ENCODE assay signal across 7 mouse cellular contexts in the genomic region with DNA sequence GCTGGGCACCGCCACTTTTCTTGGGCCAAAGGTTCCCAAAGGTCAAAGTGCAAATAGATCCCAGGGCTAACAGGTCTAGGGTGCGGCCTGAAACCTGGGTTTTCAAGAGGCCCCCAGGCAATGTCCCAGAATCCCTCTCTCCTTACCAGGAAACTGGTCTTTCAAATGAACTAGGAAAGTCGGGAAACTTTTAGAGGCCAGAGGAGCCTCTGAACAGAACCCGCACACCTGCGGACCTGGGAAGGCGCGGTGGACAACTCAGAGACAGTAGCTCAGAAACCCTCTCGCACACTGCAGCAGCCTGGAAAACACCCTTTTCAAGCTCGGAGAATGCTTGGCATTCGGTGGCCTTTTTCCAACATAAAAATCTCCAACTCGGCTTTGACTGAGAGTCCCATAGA. TPM values are rescaled to one million over a fixed set of nuclear protein-coding genes. Genes with fewer than 3 reads are reported as not detected.
A peak's percentile ranks its signal among the peaks of the same experiment; 100 is the strongest.
DNase-seq lines count a peak whose midpoint lies in the region; ATAC-seq lines count a peak whose summit lies in the region.

No protein-coding gene starts in this region.

- peak overlapping the region; percentile 76 for H3K9ac ChIP-seq in kidney, embryonic 15.5 days

- 15% methylated on average over 11 of the region's 11 CpGs for WGBS in heart, embryonic 10.5 days
- WGBS in kidney, embryonic 15.5 days: 18% methylated on average over 11 of the region's 11 CpGs

- DNase-seq in 3134 (ENCODE audit: extremely low read depth, insufficient read length, low spot score) (peak; percentile 39), ES-CJ7 (ENCODE audit: low read depth, low spot score) (peak; percentile 95)
- no peak for DNase-seq in heart, embryonic 10.5 days (ENCODE audit: low spot score)
- peak; percentile 46 for DNase-seq in lung, postnatal 14 days
- DNase-seq in cerebellum, adult 8-10 months: no peak

- peak overlapping the region; percentile 91 for H3K4me2 ChIP-seq in kidney, embryonic 15.5 days

- H3K36me3 ChIP-seq in heart, embryonic 10.5 days: no peaks in the 10 kb centered on the region
- no peaks in the 10 kb centered on the region for H3K36me3 ChIP-seq in kidney, embryonic 15.5 days

- H3K9me3 ChIP-seq in heart, embryonic 10.5 days: no peaks in the 10 kb centered on the region
- H3K9me3 ChIP-seq in kidney, embryonic 15.5 days (replicated peaks): no peaks in the 10 kb centered on the region

- H3K27me3 ChIP-seq in heart, embryonic 10.5 days (ENCODE audit: insufficient read depth, poor library complexity, severe bottlenecking): no peaks in the 10 kb centered on the region
- 0 out of 2 replicates have a peak, but pooled peaks cover 5% of the 10 kb centered on the region for H3K27me3 ChIP-seq in kidney, embryonic 15.5 days

- H3K4me1 ChIP-seq in heart, embryonic 10.5 days: peaks cover 23% of the 10 kb centered on the region; the same call in 1 of the 2 replicates
- peaks cover 58% of the 10 kb centered on the region for H3K4me1 ChIP-seq in kidney, embryonic 15.5 days

- no peak for ATAC-seq in kidney, embryonic 15.5 days (replicated peaks; ENCODE audit: low FRiP score)
- no peak for ATAC-seq in erythroid progenitor cell, adult 5-6 weeks (replicated peaks; ENCODE audit: low FRiP score, poor library complexity, severe bottlenecking)

- H3K4me3 ChIP-seq in heart, embryonic 10.5 days: peak overlapping the region; percentile 68
- peak overlapping the region; percentile 67 for H3K4me3 ChIP-seq in kidney, embryonic 15.5 days (replicated peaks)

- peak overlapping the region; percentile 88; the same call in 1 of the 2 replicates for H3K27ac ChIP-seq in heart, embryonic 10.5 days
- H3K27ac ChIP-seq in kidney, embryonic 15.5 days: peak overlapping the region; percentile 92

RNA-seq across cellular contexts. Expression of a gene that starts 1.0 kb away (rescaled TPM):
- 31.2 and 33.9 TPM in 2 replicates for polyA plus RNA-seq in heart, embryonic 10.5 days (2016; fragmentation: Nextera tagmentation; extraction: Ambion mirVana)
- polyA plus RNA-seq in kidney, embryonic 15.5 days (2015; fragmentation: Nextera tagmentation; extraction: Ambion mirVana): 31.3 and 31.4 TPM in 2 replicates
- total RNA-seq in erythroid progenitor cell, adult 5-6 weeks (2015; ENCODE audit: low replicate concordance): not detected in 2 replicates
- 1.3 and 3.7 TPM in 2 replicates for total RNA-seq in erythroid progenitor cell, adult 5-6 weeks (2017; ENCODE audit: low replicate concordance)

RNA-seq across cellular contexts. Expression of a gene that starts 56.6 kb away (rescaled TPM):
- polyA plus RNA-seq in heart, embryonic 10.5 days (2016; fragmentation: Nextera tagmentation; extraction: Ambion mirVana): 71.9 and 73.4 TPM in 2 replicates
- 58.4 and 60.8 TPM in 2 replicates for polyA plus RNA-seq in kidney, embryonic 15.5 days (2015; fragmentation: Nextera tagmentation; extraction: Ambion mirVana)
- total RNA-seq in erythroid progenitor cell, adult 5-6 weeks (2015; ENCODE audit: low replicate concordance): 26.4 and 31.7 TPM in 2 replicates
- total RNA-seq in erythroid progenitor cell, adult 5-6 weeks (2017; ENCODE audit: low replicate concordance): 20.0 and 25.9 TPM in 2 replicates

Comparison
In these comparisons a context has a peak if more than half of its experiments do, and no peak if none do; other contexts are left out.
1. DNase-seq: peak in 3134 (single experiment), ES-CJ7 (single experiment) and lung, postnatal 14 days (single experiment); none in heart, embryonic 10.5 days (single experiment) and cerebellum, adult 8-10 months (single experiment).